Mouse (Mus musculus): ENCODE results near the gene Gabrb2. TPM values are rescaled to one million over a fixed set of nuclear protein-coding genes. Genes with fewer than 3 reads are reported as not detected.

The Gabrb2 gene
- not detected for total RNA-seq (2023)

GRCm38 (mm10) chr11:42418996-42419782 is at the start of gene Gabrb2:
Gene Gabrb2, plus strand, starts transcription at chr11:42419757.

Other genes starting within 250 kb of the Gabrb2 start
- not detected for gene Gabra1, start 236.8 kb upstream of the Gabrb2 start, total RNA-seq (2023)
- gene Gabra6, start 98.7 kb upstream of the Gabrb2 start, total RNA-seq (2023): not detected